Comparison of ENCODE assay signal across 8 mouse cellular contexts in the genomic region with DNA sequence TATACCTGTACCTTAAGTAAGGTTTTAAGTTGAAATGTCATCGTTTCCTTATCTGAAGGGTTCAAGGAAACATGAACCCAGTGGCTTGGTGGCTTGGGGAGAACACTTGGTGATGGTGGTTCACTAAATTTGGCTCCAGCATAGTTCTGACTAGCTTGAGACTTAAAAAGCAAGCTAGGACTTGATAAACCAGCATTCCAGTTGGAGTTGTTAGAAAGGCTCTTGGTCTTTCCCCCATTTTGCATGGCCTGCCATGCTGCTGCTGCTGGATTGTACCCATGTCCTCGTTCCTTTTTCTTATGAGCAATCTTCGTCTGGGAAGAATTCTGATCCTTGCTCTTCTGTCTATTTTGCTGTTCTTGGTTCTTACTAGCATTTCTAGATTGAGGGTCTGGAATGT. TPM values are rescaled to one million over a fixed set of nuclear protein-coding genes. Genes with fewer than 3 reads are reported as not detected.
DNase-seq lines count a peak whose midpoint lies in the region; ATAC-seq and TF ChIP-seq lines count a peak whose summit lies in the region.

No protein-coding gene starts in this region.

- peak overlapping the region; percentile 83 for H3K4me3 ChIP-seq in gastrocnemius, adult 2 months
- peak overlapping the region; percentile 47 for H3K4me3 ChIP-seq in C2C12 (ENCODE audit: insufficient read depth, poor library complexity, severe bottlenecking)
- H3K4me3 ChIP-seq in forebrain, embryonic 16.5 days (replicated peaks; ENCODE audit: low read length) = peak overlapping the region; percentile 76
- peak overlapping the region; percentile 86 for H3K4me3 ChIP-seq in liver, embryonic 16.5 days (ENCODE audit: low read depth, low read length)

- H3K9me3 ChIP-seq in forebrain, embryonic 16.5 days (ENCODE audit: control insufficient read depth, low read length) = no peaks in the 10 kb centered on the region
- no peaks in the 10 kb centered on the region for H3K9me3 ChIP-seq in liver, embryonic 16.5 days (replicated peaks; ENCODE audit: control insufficient read depth, low read length)

- DNase-seq in gastrocnemius, adult 2 months = no peak
- DNase-seq in gastrocnemius, postnatal 10 days = no peak
- no peak for DNase-seq in B cell, adult 2 months

- peak overlapping the region; percentile 19 for H3ac ChIP-seq in C2C12 (ENCODE audit: control insufficient read depth, insufficient read length, low read depth)

- H3K27me3 ChIP-seq in C2C12 (ENCODE audit: control insufficient read depth, insufficient read depth, insufficient read length) = no peaks in the 10 kb centered on the region
- no peaks in the 10 kb centered on the region for H3K27me3 ChIP-seq in forebrain, embryonic 16.5 days (replicated peaks; ENCODE audit: control insufficient read depth, insufficient read depth, low read length)
- no peaks in the 10 kb centered on the region for H3K27me3 ChIP-seq in liver, embryonic 16.5 days (ENCODE audit: control insufficient read depth, insufficient read depth, low read depth, low read length)

- intact Hi-C loops in gastrocnemius, adult 2 months (cut with DNase I) = loop anchor here (2.0 kb wide), 1 partner anchor 15 kb away; no protein-coding TSS in a partner anchor

- H3K4me1 ChIP-seq in forebrain, embryonic 16.5 days (replicated peaks; ENCODE audit: control insufficient read depth, insufficient read depth, low read length) = peaks cover 41% of the 10 kb centered on the region
- peaks cover 48% of the 10 kb centered on the region for H3K4me1 ChIP-seq in liver, embryonic 16.5 days (ENCODE audit: control insufficient read depth, low read depth, low read length)

- WGBS in forebrain, embryonic 16.5 days = 31% methylated on average over 3 of the region's 3 CpGs
- WGBS in liver, embryonic 16.5 days (ENCODE audit: insufficient replicate concordance) = 33% methylated on average over 3 of the region's 3 CpGs

- H3K79me2 ChIP-seq in C2C12 (ENCODE audit: control insufficient read depth, insufficient read depth) = peaks cover 62% of the 10 kb centered on the region

- H3K9ac ChIP-seq in forebrain, embryonic 16.5 days (replicated peaks; ENCODE audit: low read depth, low read length) = peak overlapping the region; percentile 75; the same call in 1 of the 2 replicates
- H3K9ac ChIP-seq in liver, embryonic 16.5 days (ENCODE audit: low read depth, low read length) = peak overlapping the region; percentile 91

- peak overlapping the region; percentile 77 for H3K4me2 ChIP-seq in forebrain, embryonic 16.5 days (ENCODE audit: low read length)
- H3K4me2 ChIP-seq in liver, embryonic 16.5 days (ENCODE audit: low read depth, low read length) = peak overlapping the region; percentile 85

- H3K79me3 ChIP-seq in C2C12 (ENCODE audit: low read depth) = peaks cover 44% of the 10 kb centered on the region

- no peak for ATAC-seq in forebrain, embryonic 16.5 days
- no peak for ATAC-seq in liver, embryonic 16.5 days (ENCODE audit: low read depth)
- ATAC-seq in megakaryocyte-erythroid progenitor cell, adult 5-6 weeks (replicated peaks; ENCODE audit: low FRiP score, low TSS enrichment, poor library complexity, severe bottlenecking) = no peak
- ATAC-seq in megakaryocyte progenitor cell, adult 5-6 weeks (replicated peaks; ENCODE audit: poor library complexity) = no peak

- peaks cover 48% of the 10 kb centered on the region for H3K36me3 ChIP-seq in C2C12 (ENCODE audit: control insufficient read depth, insufficient read depth)
- peaks cover 3% of the 10 kb centered on the region for H3K36me3 ChIP-seq in forebrain, embryonic 16.5 days (ENCODE audit: control insufficient read depth, insufficient read depth)
- peaks cover 30% of the 10 kb centered on the region for H3K36me3 ChIP-seq in liver, embryonic 16.5 days (ENCODE audit: control insufficient read depth, insufficient read depth)

- H3K27ac ChIP-seq in gastrocnemius, adult 2 months = peak overlapping the region; percentile 99
- no peak overlapping the region for H3K27ac ChIP-seq in forebrain, embryonic 16.5 days (ENCODE audit: low read length)
- H3K27ac ChIP-seq in liver, embryonic 16.5 days (ENCODE audit: low read length) = peak overlapping the region; percentile 97; the same call in 1 of the 2 replicates

- no peak for TF ChIP-seq CTCF in gastrocnemius, adult 2 months (IDR thresholded peaks at IDR 0.05)
- no peak for TF ChIP-seq CTCF in C2C12 (IDR thresholded peaks at IDR 0.05; ENCODE audit: control insufficient read depth, insufficient read depth, insufficient read length)

TF ChIP-seq in C2C12, 6 proteins besides CTCF, POLR2A, EP300 and RAD21:
- TF ChIP-seq USF1 (IDR thresholded peaks at IDR 0.05; ENCODE audit: low read depth) (no peak), MYOG (IDR thresholded peaks at IDR 0.05; ENCODE audit: control insufficient read depth, extremely low read depth, insufficient read length) (no peak), CEBPB (IDR thresholded peaks at IDR 0.05; ENCODE audit: low read depth) (no peak), MAX (IDR thresholded peaks at IDR 0.05) (no peak), MYOD1 (IDR thresholded peaks at IDR 0.05; ENCODE audit: control insufficient read depth, insufficient read length, low read depth) (no peak)

RNA-seq across cellular contexts. Expression of a gene that starts 1.6 kb away (rescaled TPM):
- 10 to 100 TPM; 36.7 to 44.8 TPM for total RNA-seq in gastrocnemius, adult 2 months (2021)
- 10 to 100 TPM; 59.0 to 71.8 TPM for total RNA-seq in gastrocnemius, postnatal 10 days (2021)
- 21.7 TPM for polyA plus RNA-seq in C2C12 (2012; fragmentation: generic; extraction: Trizol)
- polyA plus RNA-seq in forebrain, embryonic 16.5 days (2015; fragmentation: Nextera tagmentation; extraction: Ambion mirVana) = 120 and 140 TPM in 2 replicates
- 74.9 and 81.1 TPM in 2 replicates for polyA plus RNA-seq in liver, embryonic 16.5 days (2015; fragmentation: Nextera tagmentation; extraction: Ambion mirVana)
- total RNA-seq in megakaryocyte-erythroid progenitor cell, adult 5-6 weeks (2014; fragmentation: Nextera tagmentation) = 105 and 128 TPM in 2 replicates
- total RNA-seq in megakaryocyte-erythroid progenitor cell, adult 5-6 weeks (2017) = 145 and 204 TPM in 2 replicates
- total RNA-seq in megakaryocyte progenitor cell, adult 5-6 weeks (2015) = 151 TPM in 2 replicates
- total RNA-seq in megakaryocyte progenitor cell, adult 5-6 weeks (2017) = 131 and 154 TPM in 2 replicates

RNA-seq across cellular contexts. Expression of a gene that starts 16.5 kb away (rescaled TPM):
- total RNA-seq in gastrocnemius, adult 2 months (2021) = 10 to 100 TPM; 27.2 to 30.6 TPM
- 10 to 100 TPM; 47.2 to 59.0 TPM for total RNA-seq in gastrocnemius, postnatal 10 days (2021)
- polyA plus RNA-seq in C2C12 (2012; fragmentation: generic; extraction: Trizol) = 37.2 TPM
- 253 and 294 TPM in 2 replicates for polyA plus RNA-seq in forebrain, embryonic 16.5 days (2015; fragmentation: Nextera tagmentation; extraction: Ambion mirVana)
- polyA plus RNA-seq in liver, embryonic 16.5 days (2015; fragmentation: Nextera tagmentation; extraction: Ambion mirVana) = 81.8 and 90.3 TPM in 2 replicates
- 272 and 280 TPM in 2 replicates for total RNA-seq in megakaryocyte-erythroid progenitor cell, adult 5-6 weeks (2014; fragmentation: Nextera tagmentation)
- total RNA-seq in megakaryocyte-erythroid progenitor cell, adult 5-6 weeks (2017) = 322 and 402 TPM in 2 replicates
- total RNA-seq in megakaryocyte progenitor cell, adult 5-6 weeks (2015) = 195 and 208 TPM in 2 replicates
- 200 and 240 TPM in 2 replicates for total RNA-seq in megakaryocyte progenitor cell, adult 5-6 weeks (2017)

RNA-seq across cellular contexts. Expression of a gene that starts 23.2 kb away (rescaled TPM):
- under 1 TPM; 0.10 to 0.11 TPM for total RNA-seq in gastrocnemius, adult 2 months (2021)
- total RNA-seq in gastrocnemius, postnatal 10 days (2021) = under 1 TPM; 0.75 to 0.95 TPM
- polyA plus RNA-seq in C2C12 (2012; fragmentation: generic; extraction: Trizol) = not detected
- polyA plus RNA-seq in forebrain, embryonic 16.5 days (2015; fragmentation: Nextera tagmentation; extraction: Ambion mirVana) = 0.12 TPM in 1 of 2 replicates, not detected in the other
- polyA plus RNA-seq in liver, embryonic 16.5 days (2015; fragmentation: Nextera tagmentation; extraction: Ambion mirVana) = 2.9 TPM in 2 replicates
- total RNA-seq in megakaryocyte-erythroid progenitor cell, adult 5-6 weeks (2014; fragmentation: Nextera tagmentation) = 19.4 and 24.3 TPM in 2 replicates
- 19.4 and 20.1 TPM in 2 replicates for total RNA-seq in megakaryocyte-erythroid progenitor cell, adult 5-6 weeks (2017)
- total RNA-seq in megakaryocyte progenitor cell, adult 5-6 weeks (2015) = 6.5 and 7.0 TPM in 2 replicates
- total RNA-seq in megakaryocyte progenitor cell, adult 5-6 weeks (2017) = 5.2 and 6.7 TPM in 2 replicates

RNA-seq across cellular contexts. Expression of a gene that starts 48.5 kb away (rescaled TPM):
- total RNA-seq in gastrocnemius, adult 2 months (2021) = 10 to 100 TPM; 17.0 to 23.0 TPM
- total RNA-seq in gastrocnemius, postnatal 10 days (2021) = 10 to 100 TPM; 36.1 to 41.4 TPM
- 26.8 TPM for polyA plus RNA-seq in C2C12 (2012; fragmentation: generic; extraction: Trizol)
- polyA plus RNA-seq in forebrain, embryonic 16.5 days (2015; fragmentation: Nextera tagmentation; extraction: Ambion mirVana) = 52.9 and 58.8 TPM in 2 replicates
- polyA plus RNA-seq in liver, embryonic 16.5 days (2015; fragmentation: Nextera tagmentation; extraction: Ambion mirVana) = 22.7 and 28.0 TPM in 2 replicates
- 45.6 and 64.2 TPM in 2 replicates for total RNA-seq in megakaryocyte-erythroid progenitor cell, adult 5-6 weeks (2014; fragmentation: Nextera tagmentation)
- total RNA-seq in megakaryocyte-erythroid progenitor cell, adult 5-6 weeks (2017) = 136 and 139 TPM in 2 replicates
- 27.9 and 39.3 TPM in 2 replicates for total RNA-seq in megakaryocyte progenitor cell, adult 5-6 weeks (2015)
- total RNA-seq in megakaryocyte progenitor cell, adult 5-6 weeks (2017) = 122 and 139 TPM in 2 replicates
